Mouse (Mus musculus) MEL (cell line): ENCODE measurements around the gene Lsamp. TPM values are rescaled to one million over a fixed set of nuclear protein-coding genes. Genes with fewer than 3 reads are reported as not detected.

Source experiments
- DNase-seq: peaks from one replicate; pipeline ENCODE4 v3.0.0; 2011; ENCODE audit warnings: low read depth, low spot score
- H3K27ac ChIP-seq: 2 replicates; pipeline ENCODE4 v1.5.1; 2012; ENCODE audit warnings: low read depth, mild to moderate bottlenecking, control low read depth, low read length, moderate library complexity; ENCODE audit not compliant: control insufficient read depth
- H3K27me3 ChIP-seq, 2 experiments: fragments of 150-350 bp in 1 of 2; sonication (generic) in 1 of 2; 2 replicates each; pipeline ENCODE4 v1.6.1; 2012; ENCODE audit warnings: low read length in 2 of 2, mild to moderate bottlenecking in 2 of 2, improper control_type of control experiment in 1 of 2, moderate library complexity in 1 of 2; ENCODE audit not compliant: insufficient read depth in 2 of 2, control insufficient read depth in 1 of 2
- H3K36me3 ChIP-seq, 2 experiments: 2 replicates each; pipeline ENCODE4 v1.6.1; 2012 to 2014; ENCODE audit warnings: low read length in 2 of 2, improper control_type of control experiment in 1 of 2, inconsistent platforms in 1 of 2, mild to moderate bottlenecking in 1 of 2; ENCODE audit not compliant: insufficient read depth in 2 of 2, control insufficient read depth in 1 of 2
- H3K4me1 ChIP-seq, 2 experiments: fragments of 150-350 bp in 1 of 2; sonication (generic) in 1 of 2; 2 replicates each; pipeline ENCODE4 v1.6.1; 2012; ENCODE audit warnings: low read length in 2 of 2, improper control_type of control experiment in 1 of 2, mild to moderate bottlenecking in 1 of 2; ENCODE audit not compliant: insufficient read depth in 2 of 2, control insufficient read depth in 1 of 2
- H3K4me3 ChIP-seq, 2 experiments: fragments of 150-350 bp in 1 of 2; sonication (generic) in 1 of 2; 2 replicates each; pipeline ENCODE4 v1.5.1; 2012; ENCODE audit warnings: low read depth in 2 of 2, low read length in 2 of 2, mild to moderate bottlenecking in 2 of 2, moderate library complexity in 2 of 2, control low read depth in 1 of 2, improper control_type of control experiment in 1 of 2; ENCODE audit not compliant: control insufficient read depth in 1 of 2, insufficient read depth in 1 of 2
- H3K79me2 ChIP-seq: 2 replicates; pipeline ENCODE4 v1.6.1; 2012; ENCODE audit warnings: mild to moderate bottlenecking, low read length, moderate library complexity; ENCODE audit not compliant: control insufficient read depth, poor library complexity, insufficient read depth
- H3K9ac ChIP-seq: 2 replicates; pipeline ENCODE4 v1.6.1; 2012; ENCODE audit warnings: low read depth, mild to moderate bottlenecking, control low read depth, low read length, moderate library complexity; ENCODE audit not compliant: control insufficient read depth, poor library complexity, severe bottlenecking
- H3K9me3 ChIP-seq: fragments of 150-350 bp; sonication (generic); replicated peaks from 2 replicates; pipeline ENCODE4 v1.6.1; 2012; ENCODE audit warnings: mild to moderate bottlenecking, low read length, improper control_type of control experiment, moderate library complexity; ENCODE audit not compliant: insufficient read depth
- BHLHE40 ChIP-seq: IDR thresholded peaks from 2 replicates; pipeline ENCODE4 v1.6.1; 2012; ENCODE audit warnings: low read depth, mild to moderate bottlenecking, inconsistent platforms, low read length, improper control_type of control experiment, borderline replicate concordance
- CHD1 ChIP-seq: IDR thresholded peaks from 2 replicates; pipeline ENCODE4 v1.6.1; 2012; ENCODE audit warnings: low read depth, mild to moderate bottlenecking, inconsistent platforms, low read length, improper control_type of control experiment
- CHD2 ChIP-seq: IDR thresholded peaks from 2 replicates; pipeline ENCODE4 v1.6.1; 2011; ENCODE audit warnings: low read length, improper control_type of control experiment
- CTCF ChIP-seq, 3 experiments: IDR thresholded peaks in 2 of 3; conservative IDR thresholded peaks in 1 of 3; 2 replicates each; pipeline ENCODE4 v1.5.1; 2011 to 2012; ENCODE audit warnings: low read length in 3 of 3, low read depth in 2 of 3, mild to moderate bottlenecking in 2 of 3, improper control_type of control experiment in 1 of 3, inconsistent platforms in 1 of 3, mixed read lengths in 1 of 3, moderate library complexity in 1 of 3; ENCODE audit not compliant: control insufficient read depth in 1 of 3, insufficient read depth in 1 of 3, poor library complexity in 1 of 3, severe bottlenecking in 1 of 3
- ELF1 ChIP-seq: IDR thresholded peaks from 2 replicates; pipeline ENCODE4 v1.6.1; 2014; ENCODE audit warnings: low read depth, mild to moderate bottlenecking, inconsistent platforms, low read length, improper control_type of control experiment, moderate library complexity
- JUND ChIP-seq: IDR thresholded peaks from 2 replicates; pipeline ENCODE4 v1.6.1; 2011; ENCODE audit warnings: low read depth, mild to moderate bottlenecking, improper control_type of control experiment, low read length
- KAT2A ChIP-seq: conservative IDR thresholded peaks from 2 replicates; pipeline ENCODE4 v1.6.1; 2012; ENCODE audit warnings: low read depth, low read length, improper control_type of control experiment, inconsistent platforms
- MAZ ChIP-seq: IDR thresholded peaks from 2 replicates; pipeline ENCODE4 v1.6.1; 2012; ENCODE audit warnings: low read depth, mild to moderate bottlenecking, inconsistent platforms, low read length, improper control_type of control experiment
- MEF2A ChIP-seq: IDR thresholded peaks from 2 replicates; pipeline ENCODE4 v1.6.1; 2014; ENCODE audit warnings: low read depth, mild to moderate bottlenecking, inconsistent platforms, low read length, improper control_type of control experiment; ENCODE audit not compliant: poor library complexity, insufficient replicate concordance, severe bottlenecking; ENCODE audit errors: extremely low read depth
- MXI1 ChIP-seq: IDR thresholded peaks from 2 replicates; pipeline ENCODE4 v1.6.1; 2011; ENCODE audit warnings: mild to moderate bottlenecking, low read depth, low read length, improper control_type of control experiment
- MYC ChIP-seq: IDR thresholded peaks from 2 replicates; pipeline ENCODE4 v1.6.1; 2011; ENCODE audit warnings: low read depth, mild to moderate bottlenecking, low read length, improper control_type of control experiment, moderate library complexity
- POLR2A ChIP-seq, 2 experiments: IDR thresholded peaks; 2 replicates each; pipeline ENCODE4 v1.6.1; 2011 to 2012; ENCODE audit warnings: low read length in 2 of 2, mild to moderate bottlenecking in 2 of 2, control low read depth in 1 of 2, improper control_type of control experiment in 1 of 2, low read depth in 1 of 2, moderate library complexity in 1 of 2; ENCODE audit not compliant: control insufficient read depth in 1 of 2, insufficient read depth in 1 of 2, poor library complexity in 1 of 2
- POLR2AphosphoS2 ChIP-seq: IDR thresholded peaks from 2 replicates; pipeline ENCODE4 v1.6.1; 2011; ENCODE audit warnings: low read length, improper control_type of control experiment
- POLR2AphosphoS5 ChIP-seq: IDR thresholded peaks from 2 replicates; pipeline ENCODE4 v1.6.1; 2012; ENCODE audit warnings: low read depth, borderline replicate concordance, mild to moderate bottlenecking, inconsistent platforms, low read length, moderate library complexity, mixed read lengths
- RCOR1 ChIP-seq: IDR thresholded peaks from 2 replicates; pipeline ENCODE4 v1.6.1; 2012; ENCODE audit warnings: low read depth, mild to moderate bottlenecking, inconsistent platforms, low read length, improper control_type of control experiment
- SIN3A ChIP-seq: IDR thresholded peaks from 2 replicates; pipeline ENCODE4 v1.6.1; 2012; ENCODE audit warnings: low read length, improper control_type of control experiment, inconsistent platforms
- SMC3 ChIP-seq: IDR thresholded peaks from 2 replicates; pipeline ENCODE4 v1.6.1; 2011; ENCODE audit warnings: low read depth, low read length, improper control_type of control experiment
- TCF12 ChIP-seq: IDR thresholded peaks from 2 replicates; pipeline ENCODE4 v1.6.1; 2014; ENCODE audit warnings: low read depth, mild to moderate bottlenecking, inconsistent platforms, low read length, improper control_type of control experiment, moderate library complexity
- UBTF ChIP-seq: IDR thresholded peaks from 2 replicates; pipeline ENCODE4 v1.6.1; 2012; ENCODE audit warnings: low read depth, mild to moderate bottlenecking, inconsistent platforms, low read length, improper control_type of control experiment, moderate library complexity, borderline replicate concordance; ENCODE audit not compliant: insufficient read depth
- USF2 ChIP-seq, 2 experiments: IDR thresholded peaks; 2 replicates each; pipeline ENCODE4 v1.6.1; 2011 to 2012; ENCODE audit warnings: improper control_type of control experiment in 2 of 2, low read length in 2 of 2, borderline replicate concordance in 1 of 2, inconsistent platforms in 1 of 2, low read depth in 1 of 2, mild to moderate bottlenecking in 1 of 2; ENCODE audit not compliant: insufficient read depth in 1 of 2
- ZC3H11A ChIP-seq: IDR thresholded peaks from 2 replicates; pipeline ENCODE4 v1.6.1; 2012; ENCODE audit warnings: low read depth, mild to moderate bottlenecking, inconsistent platforms, low read length, improper control_type of control experiment
- ZKSCAN1 ChIP-seq: IDR thresholded peaks from 2 replicates; pipeline ENCODE4 v1.6.1; 2012; ENCODE audit warnings: low read depth, mild to moderate bottlenecking, inconsistent platforms, low read length, improper control_type of control experiment, moderate library complexity
- ZNF384 ChIP-seq: IDR thresholded peaks from 2 replicates; pipeline ENCODE4 v1.6.1; 2012; ENCODE audit warnings: low read depth, mild to moderate bottlenecking, inconsistent platforms, low read length, improper control_type of control experiment
- polyA plus RNA-seq, 2 experiments: library from polyadenylated mRNA; stranded (reverse) in 1 of 2; unstranded in 1 of 2; fragments of >175 nt in 1 of 2; fragments of >200 nt in 1 of 2; gene quantifications; 2 replicates each; pipeline versions ENCODE4 v1.2.1 to v1.2.4; 2012; ENCODE audit warnings: low replicate concordance in 2 of 2, low read depth in 1 of 2; ENCODE audit not compliant: insufficient read length in 2 of 2, insufficient read depth in 1 of 2, missing spikeins in 1 of 2
- total RNA-seq: library from RNA; depleted of rRNA; stranded (reverse); fragments of 300-350 nt; gene quantifications from 2 replicates; pipeline ENCODE4 v1.2.3, GENCODE M21; 2012

Gene Lsamp
- total and polyA plus RNA-seq, 3 experiments: 0.42 TPM; not detected in 2

DNA sequence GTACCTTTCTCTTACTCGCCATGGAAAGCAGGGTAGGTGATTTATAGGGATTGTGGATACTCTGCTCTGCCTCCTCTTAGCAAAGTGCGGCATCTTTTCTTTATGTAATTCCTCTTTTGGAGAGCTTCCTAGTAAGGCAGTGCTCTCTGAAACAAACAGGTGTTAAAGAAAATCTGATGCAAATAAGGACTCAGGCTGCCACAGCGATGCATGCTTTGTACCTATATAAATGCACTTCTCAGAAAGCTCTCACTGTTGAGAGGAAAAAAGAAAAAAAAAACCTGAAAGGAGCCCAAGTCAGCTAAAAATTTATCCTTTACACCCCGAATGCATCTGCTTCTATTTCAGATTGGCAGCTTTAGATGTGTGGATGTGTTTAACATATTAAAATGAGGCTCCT lies 2095.4 kb downstream of the Lsamp start:
- Histone ChIP-seq H3K4me1 (no peaks in the 10 kb centered on the region), H3K9ac (no peak overlapping the region), H3K27ac (no peak overlapping the region), H3K36me3 (no peaks in the 10 kb centered on the region), H3K79me2 (no peaks in the 10 kb centered on the region), H3K9me3 (no peaks in the 10 kb centered on the region), H3K4me3 (no peak overlapping the region), H3K27me3 (no peaks in the 10 kb centered on the region)
- no peak for DNase-seq
- no peak for TF ChIP-seq CHD2
- TF ChIP-seq KAT2A: no peak
- no peak for TF ChIP-seq BHLHE40
- TF ChIP-seq MYC: no peak
- no peak for TF ChIP-seq POLR2AphosphoS2

DNA sequence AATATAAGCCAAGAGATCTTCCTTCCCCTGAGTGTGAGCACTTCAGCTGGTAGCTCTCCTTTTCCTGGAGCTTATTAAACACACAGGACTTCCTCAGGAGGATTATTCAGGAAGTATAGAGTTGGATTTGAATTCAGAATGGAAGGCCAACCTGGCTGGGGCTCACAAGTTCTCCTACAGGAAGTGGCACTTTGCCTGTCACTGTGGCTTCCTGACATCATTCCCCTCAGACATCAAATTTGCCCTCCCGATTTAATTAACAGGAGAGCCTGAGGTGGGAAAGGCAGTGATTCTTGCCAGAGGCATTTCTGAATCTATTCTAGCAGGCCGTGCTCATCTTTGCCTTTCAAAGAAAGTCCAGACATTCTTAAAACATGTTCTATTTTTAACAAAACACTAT lies 2097.4 kb downstream of the Lsamp start:
- H3K27ac ChIP-seq: no peak overlapping the region
- no peak overlapping the region for H3K9ac ChIP-seq
- no peaks in the 10 kb centered on the region for H3K79me2 ChIP-seq
- TF ChIP-seq CHD1: no peak
- no peak for TF ChIP-seq CHD2
- no peak for TF ChIP-seq POLR2A (IDR thresholded peaks at IDR 0.05; ENCODE audit: control insufficient read depth in 1 of 2, insufficient read depth in 1 of 2, low read depth in 1 of 2, low read length in 2 of 2, poor library complexity in 1 of 2)
- no peak for TF ChIP-seq ZC3H11A
- TF ChIP-seq ELF1: no peak
- no peak for TF ChIP-seq KAT2A
- no peak for TF ChIP-seq SMC3
- no peak for TF ChIP-seq CTCF (IDR thresholded peaks at IDR 0.05 in 2 of 3, conservative IDR thresholded peaks at IDR 0.05 in 1 of 3; ENCODE audit: control insufficient read depth in 1 of 3, insufficient read depth in 1 of 3, low read depth in 2 of 3, low read length in 3 of 3, poor library complexity in 1 of 3, severe bottlenecking in 1 of 3)
- no peak for TF ChIP-seq ZKSCAN1
- no peak for TF ChIP-seq USF2 (IDR thresholded peaks at IDR 0.05; ENCODE audit: borderline replicate concordance in 1 of 2, insufficient read depth in 1 of 2, low read depth in 1 of 2, low read length in 2 of 2)
- TF ChIP-seq, all 39 proteins: peak for 0
- no peaks in the 10 kb centered on the region for H3K27me3 ChIP-seq
- no peaks in the 10 kb centered on the region for H3K9me3 ChIP-seq
- no peaks in the 10 kb centered on the region for H3K36me3 ChIP-seq
- no peak overlapping the region for H3K4me3 ChIP-seq
- DNase-seq: no peak
- no peaks in the 10 kb centered on the region for H3K4me1 ChIP-seq

- H3K9ac ChIP-seq: no peak overlapping the region
- no peak for DNase-seq
- H3K4me1 ChIP-seq: no peaks in the 10 kb centered on the region
- H3K36me3 ChIP-seq: no peaks in the 10 kb centered on the region
- H3K9me3 ChIP-seq: no peaks in the 10 kb centered on the region
- TF ChIP-seq RCOR1: no peak
- no peak for TF ChIP-seq CHD2
- TF ChIP-seq MXI1: no peak
- no peak for TF ChIP-seq ZNF384
- no peak for TF ChIP-seq MEF2A
- TF ChIP-seq ELF1: no peak
- no peak for TF ChIP-seq POLR2AphosphoS5
- no peak for TF ChIP-seq SIN3A
- no peak for TF ChIP-seq UBTF
- TF ChIP-seq TCF12: no peak
- no peak for TF ChIP-seq JUND
- TF ChIP-seq MAZ: no peak
- TF ChIP-seq CHD1: no peak
- no peak overlapping the region for H3K4me3 ChIP-seq
- no peaks in the 10 kb centered on the region for H3K79me2 ChIP-seq
- H3K27ac ChIP-seq: no peak overlapping the region
- no peaks in the 10 kb centered on the region for H3K27me3 ChIP-seq
Observed at GRCm38 (mm10) chr16:42097510-42097909, 2113.3 kb downstream of the Lsamp start.
